Mouse (Mus musculus): Measurements from ENCODE around the gene Trim9.

DNA sequence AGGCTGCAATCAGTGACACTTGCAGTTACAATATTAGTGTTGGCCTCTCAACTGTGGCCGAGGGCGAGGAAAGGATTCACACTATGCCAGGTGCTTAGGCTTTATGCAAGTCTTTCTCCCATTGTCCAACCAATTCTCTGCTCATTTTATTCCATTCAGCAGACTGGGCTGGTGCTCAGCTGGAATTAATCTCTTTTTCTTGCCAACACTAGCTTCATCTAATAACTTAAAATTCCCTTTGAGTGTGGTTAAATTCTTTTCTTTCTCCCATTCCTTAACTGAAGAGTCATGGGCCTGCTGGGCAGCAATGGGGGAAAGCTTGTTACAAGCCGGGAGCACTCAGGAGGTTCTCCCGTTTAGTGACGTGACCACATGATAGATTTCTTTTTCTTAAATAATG is 61.9 kb downstream of the Trim9 start:
- TF ChIP-seq EP300 (IDR thresholded peaks at IDR 0.05; ENCODE audit: insufficient read depth, low read depth, low read length) (no peak), CTCF (IDR thresholded peaks at IDR 0.05; ENCODE audit: low read depth, low read length) (no peak), POLR2A (IDR thresholded peaks at IDR 0.05; ENCODE audit: insufficient read depth, low read length) (no peak)
